Mouse (Mus musculus) midbrain, embryonic 14.5 days (tissue): Measurements from ENCODE around the gene Rgs7bp. TPM values are rescaled to one million over a fixed set of nuclear protein-coding genes. Genes with fewer than 3 reads are reported as not detected.
A peak's percentile ranks its signal among the peaks of the same experiment; 100 is the strongest.

ENCODE experiments used
- ATAC-seq: fragments of 200-750 bp; cut with Nextera tagmentation; 2 replicates; pipeline ENCODE4 v1.8.0; 2017; ENCODE audit warnings: moderate number of reproducible peaks, moderate library complexity; ENCODE audit not compliant: low FRiP score, low TSS enrichment
- DNase-seq: peaks from one replicate; pipeline ENCODE4 v3.0.0-alpha.2; 2015
- H3K27ac ChIP-seq: fragments of 300-500 bp; sonication (generic); replicated peaks from 2 replicates; pipeline ENCODE4 v1.5.1; 2014; ENCODE audit warnings: mild to moderate bottlenecking, low read depth, low read length, moderate library complexity
- H3K27me3 ChIP-seq: fragments of 300-500 bp; sonication (generic); 2 replicates; pipeline ENCODE4 v1.6.1; 2014; ENCODE audit warnings: low read length, control low read depth, mixed read lengths; ENCODE audit not compliant: control insufficient read depth, insufficient read depth
- H3K36me3 ChIP-seq: fragments of 300-500 bp; sonication (generic); 2 replicates; pipeline ENCODE4 v1.6.1; 2014; ENCODE audit warnings: low read length, control low read depth; ENCODE audit not compliant: control insufficient read depth, insufficient read depth
- H3K4me1 ChIP-seq: fragments of 300-500 bp; sonication (generic); 2 replicates; pipeline ENCODE4 v1.6.1; 2014; ENCODE audit warnings: mild to moderate bottlenecking, antibody characterized with exemption, low read length, control low read depth; ENCODE audit not compliant: control insufficient read depth, insufficient read depth
- H3K4me2 ChIP-seq: fragments of 300-500 bp; sonication (generic); 2 replicates; pipeline ENCODE4 v1.6.1; 2014; ENCODE audit warnings: mild to moderate bottlenecking, low read length, moderate library complexity
- H3K4me3 ChIP-seq: fragments of 300-500 bp; sonication (generic); replicated peaks from 2 replicates; pipeline ENCODE4 v1.5.1; 2014; ENCODE audit warnings: low read depth, low read length
- H3K9ac ChIP-seq: fragments of 300-500 bp; sonication (generic); replicated peaks from 2 replicates; pipeline ENCODE4 v1.6.1; 2014; ENCODE audit warnings: mild to moderate bottlenecking, low read length, moderate library complexity
- H3K9me3 ChIP-seq: fragments of 300-500 bp; sonication (generic); 2 replicates; pipeline ENCODE4 v1.6.1; 2016; ENCODE audit warnings: low read length, control low read depth, mixed read lengths; ENCODE audit not compliant: control insufficient read depth
- WGBS: fragments of 180-500 bp; shearing (Covaris S2); extraction: QIAGEN DNeasy Blood & Tissue Kit; methylation state at CpG from one replicate; pipeline ENCODE4 v1.1.7; 2014; 5-methylcytosine and 5-hydroxymethylcytosine counted together
- polyA plus RNA-seq: library from polyadenylated mRNA; unstranded; fragments of >200 nt; fragmentation: Nextera tagmentation; extraction: Ambion mirVana; gene quantifications from 2 replicates; pipeline ENCODE4 v1.2.1, GENCODE M21; 2014

Rgs7bp gene
- polyA plus RNA-seq, 1 experiment from 2014 or later = 3.7 TPM

- H3K9ac ChIP-seq = no peak overlapping the region
- no peak overlapping the region for H3K27ac ChIP-seq
- no peak for DNase-seq
- H3K9me3 ChIP-seq = no peaks in the 10 kb centered on the region
- H3K4me1 ChIP-seq = no peaks in the 10 kb centered on the region
- WGBS = 86% methylated on average over 7 of the region's 7 CpGs
- H3K4me2 ChIP-seq = no peak overlapping the region
- no peak for ATAC-seq
- H3K4me3 ChIP-seq = no peak overlapping the region
- H3K36me3 ChIP-seq = no peaks in the 10 kb centered on the region
- no peaks in the 10 kb centered on the region for H3K27me3 ChIP-seq
Observed at GRCm38 (mm10) chr13:104988811-104989258, 65.9 kb downstream of the Rgs7bp start.

- 86% methylated on average over 13 of the region's 13 CpGs for WGBS
- DNase-seq = no peak
- H3K4me1 ChIP-seq = no peaks in the 10 kb centered on the region
- H3K4me2 ChIP-seq = no peak overlapping the region
- H3K27ac ChIP-seq = no peak overlapping the region
- no peak overlapping the region for H3K4me3 ChIP-seq
- H3K27me3 ChIP-seq = no peaks in the 10 kb centered on the region
- H3K36me3 ChIP-seq = no peaks in the 10 kb centered on the region
- no peak for ATAC-seq
- no peaks in the 10 kb centered on the region for H3K9me3 ChIP-seq
- no peak overlapping the region for H3K9ac ChIP-seq
Observed at GRCm38 (mm10) chr13:104988009-104988540, 66.7 kb downstream of the Rgs7bp start.

GRCm38 (mm10) chr13:104985691-104986090 is 69.0 kb downstream of the Rgs7bp start:
- H3K9ac ChIP-seq = no peak overlapping the region
- H3K4me3 ChIP-seq = no peak overlapping the region
- H3K9me3 ChIP-seq = no peaks in the 10 kb centered on the region
- H3K27ac ChIP-seq = no peak overlapping the region
- H3K4me2 ChIP-seq = no peak overlapping the region
- DNase-seq (no peak), ATAC-seq (no peak)
- no peaks in the 10 kb centered on the region for H3K4me1 ChIP-seq
- 94% methylated on average over 4 of the region's 4 CpGs for WGBS
- H3K27me3 ChIP-seq = no peaks in the 10 kb centered on the region
- H3K36me3 ChIP-seq = no peaks in the 10 kb centered on the region

- H3K27me3 ChIP-seq = no peaks in the 10 kb centered on the region
- no peaks in the 10 kb centered on the region for H3K36me3 ChIP-seq
- no peak for DNase-seq
- no peak overlapping the region for H3K27ac ChIP-seq
- H3K4me2 ChIP-seq = no peak overlapping the region
- 89% methylated on average over 5 of the region's 5 CpGs for WGBS
- ATAC-seq = no peak
- no peaks in the 10 kb centered on the region for H3K4me1 ChIP-seq
- H3K9me3 ChIP-seq = no peaks in the 10 kb centered on the region
- no peak overlapping the region for H3K4me3 ChIP-seq
- no peak overlapping the region for H3K9ac ChIP-seq
Observed at GRCm38 (mm10) chr13:104983989-104984388, 70.7 kb downstream of the Rgs7bp start.

- H3K36me3 ChIP-seq = no peaks in the 10 kb centered on the region
- no peak overlapping the region for H3K27ac ChIP-seq
- WGBS = 86% methylated on average over 10 of the region's 10 CpGs
- peak; percentile 12 for DNase-seq
- H3K4me3 ChIP-seq = no peak overlapping the region
- no peak for ATAC-seq
- H3K27me3 ChIP-seq = no peaks in the 10 kb centered on the region
- H3K9me3 ChIP-seq = no peaks in the 10 kb centered on the region
- H3K9ac ChIP-seq = no peak overlapping the region
- no peak overlapping the region for H3K4me2 ChIP-seq
- H3K4me1 ChIP-seq = no peaks in the 10 kb centered on the region
Observed at GRCm38 (mm10) chr13:104982781-104983353, 71.9 kb downstream of the Rgs7bp start.

GRCm38 (mm10) chr13:104978176-104978575 is 76.6 kb downstream of the Rgs7bp start:
- ATAC-seq (no peak), DNase-seq (no peak)
- no peak overlapping the region for H3K4me2 ChIP-seq
- H3K9me3 ChIP-seq = no peaks in the 10 kb centered on the region
- H3K4me3 ChIP-seq = no peak overlapping the region
- WGBS = 86% methylated on average over 1 of the region's 1 CpGs
- 0 out of 2 replicates have a peak, but pooled peaks cover 5% of the 10 kb centered on the region for H3K4me1 ChIP-seq
- no peak overlapping the region for H3K9ac ChIP-seq
- H3K27ac ChIP-seq = no peak overlapping the region
- H3K36me3 ChIP-seq = no peaks in the 10 kb centered on the region
- no peaks in the 10 kb centered on the region for H3K27me3 ChIP-seq

- 74% methylated on average over 2 of the region's 2 CpGs for WGBS
- Histone ChIP-seq H3K9me3 (no peaks in the 10 kb centered on the region), H3K9ac (no peak overlapping the region), H3K4me1 (no peaks in the 10 kb centered on the region), H3K4me2 (no peak overlapping the region), H3K27ac (no peak overlapping the region), H3K4me3 (no peak overlapping the region), H3K27me3 (no peaks in the 10 kb centered on the region), H3K36me3 (no peaks in the 10 kb centered on the region)
- ATAC-seq = no peak
- DNase-seq = no peak
Observed at GRCm38 (mm10) chr13:104967486-104967885, 87.2 kb downstream of the Rgs7bp start.

- Histone ChIP-seq H3K9ac (no peak overlapping the region), H3K9me3 (no peaks in the 10 kb centered on the region), H3K4me1 (no peaks in the 10 kb centered on the region), H3K4me3 (no peak overlapping the region), H3K27me3 (no peaks in the 10 kb centered on the region), H3K4me2 (no peak overlapping the region), H3K36me3 (no peaks in the 10 kb centered on the region), H3K27ac (no peak overlapping the region)
- no peak for ATAC-seq
- no peak for DNase-seq
- 88% methylated on average over 4 of the region's 4 CpGs for WGBS
Observed at GRCm38 (mm10) chr13:104963716-104964115, 91.0 kb downstream of the Rgs7bp start.

- H3K4me1 ChIP-seq = no peaks in the 10 kb centered on the region
- no peaks in the 10 kb centered on the region for H3K9me3 ChIP-seq
- H3K27ac ChIP-seq = 0 out of 2 replicates have a peak overlapping the region, but pooled peaks have one; percentile 32
- ATAC-seq (peak; percentile 67), DNase-seq (peak; percentile 37)
- no peak overlapping the region for H3K4me2 ChIP-seq
- H3K36me3 ChIP-seq = no peaks in the 10 kb centered on the region
- WGBS = 61% methylated on average over 11 of the region's 11 CpGs
- H3K27me3 ChIP-seq = no peaks in the 10 kb centered on the region
- no peak overlapping the region for H3K9ac ChIP-seq
- H3K4me3 ChIP-seq = no peak overlapping the region
Observed at GRCm38 (mm10) chr13:104962716-104963411, 91.9 kb downstream of the Rgs7bp start.
